Mouse (Mus musculus) adrenal gland, postnatal 4 days (tissue): ENCODE results near the gene Ly6g6e. TPM values are rescaled to one million over a fixed set of nuclear protein-coding genes. Genes with fewer than 3 reads are reported as not detected.
"Not testable (repeated sequence)": the region's sequence is repeated elsewhere in the genome, so short reads cannot be mapped to it uniquely, and the experiment has no call there.

ENCODE experiments used
- DNase-seq, 2 experiments: peaks; one replicate each; pipeline ENCODE4 v3.0.0; 2021 to 2022; ENCODE audit warnings: low spot score in 2 of 2, mixed read lengths in 2 of 2
- total RNA-seq, 2 experiments: library from RNA; stranded (reverse); gene quantifications; 2 replicates each; pipeline ENCODE4 v1.2.3; 2021

The Ly6g6e gene
- total RNA-seq, 2 experiments from 2014 or later: not detected

DNA sequence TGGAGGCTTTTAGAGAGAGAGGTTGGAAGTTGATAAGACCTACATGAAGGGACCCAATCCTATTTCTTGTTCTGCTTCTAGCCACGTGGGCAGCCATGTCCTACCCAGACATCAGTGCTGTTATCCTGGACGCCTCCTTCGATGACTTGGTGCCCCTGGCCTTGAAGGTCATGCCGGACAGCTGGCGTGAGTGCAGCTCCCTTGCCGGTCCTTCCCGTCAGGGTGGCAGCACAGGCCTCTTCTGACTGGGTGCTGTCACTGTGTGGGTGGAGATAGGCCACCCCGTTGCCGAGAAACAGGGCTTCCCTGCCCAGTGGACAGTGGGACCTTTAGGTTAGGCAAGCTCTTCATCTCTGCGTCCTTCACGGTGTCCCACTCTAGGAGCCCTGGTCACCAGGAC is 24.5 kb downstream of the Ly6g6e start:
- no peak for DNase-seq

DNA sequence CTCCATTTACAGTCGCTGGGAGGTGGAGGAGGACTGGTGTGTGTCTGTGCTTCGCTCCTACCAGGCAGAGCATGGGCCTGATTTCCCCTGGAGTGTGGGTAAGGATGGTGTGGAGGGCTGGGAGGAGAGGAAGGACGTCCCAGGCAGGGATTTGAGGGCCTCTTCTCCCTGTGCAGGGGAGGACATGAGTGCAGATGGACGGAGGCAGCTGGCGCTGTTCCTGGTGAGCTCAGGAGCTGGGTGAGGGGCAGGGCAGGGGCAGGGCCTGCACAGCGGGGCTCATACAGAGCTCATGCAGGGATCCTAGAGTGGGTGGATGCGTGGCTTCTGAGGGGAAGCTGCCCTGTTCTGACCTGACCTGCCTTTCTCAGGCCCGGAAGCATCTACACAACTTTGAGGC is 25.6 kb downstream of the Ly6g6e start:
- DNase-seq: no peak

GRCm38 (mm10) chr17:35103221-35103690 is 26.6 kb downstream of the Ly6g6e start:
- no peak for DNase-seq

- no peak for DNase-seq
Observed at GRCm38 (mm10) chr17:35104079-35104478, 27.4 kb downstream of the Ly6g6e start.

DNA sequence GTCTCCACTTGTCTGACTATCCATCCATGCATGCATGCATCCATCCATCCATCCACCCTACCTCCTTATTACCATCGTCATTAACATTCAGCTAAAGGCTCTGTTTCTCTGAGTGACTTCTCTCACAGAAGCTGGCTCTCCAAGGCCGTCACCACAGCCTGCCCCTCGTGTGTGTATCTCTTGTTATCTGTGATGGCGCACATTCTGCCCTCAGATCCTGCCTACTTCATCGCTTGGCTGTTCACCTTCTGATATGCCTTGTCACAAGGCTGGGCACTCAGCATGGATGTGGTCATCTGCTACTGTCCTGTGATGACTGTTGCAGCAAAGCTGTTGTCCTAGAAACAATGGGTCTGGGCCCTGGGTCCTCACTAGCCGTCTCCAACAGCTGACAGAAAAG is 28.1 kb downstream of the Ly6g6e start:
- no peak for DNase-seq

- DNase-seq: no peak
Observed at GRCm38 (mm10) chr17:35105740-35106389, 29.2 kb downstream of the Ly6g6e start.

DNA sequence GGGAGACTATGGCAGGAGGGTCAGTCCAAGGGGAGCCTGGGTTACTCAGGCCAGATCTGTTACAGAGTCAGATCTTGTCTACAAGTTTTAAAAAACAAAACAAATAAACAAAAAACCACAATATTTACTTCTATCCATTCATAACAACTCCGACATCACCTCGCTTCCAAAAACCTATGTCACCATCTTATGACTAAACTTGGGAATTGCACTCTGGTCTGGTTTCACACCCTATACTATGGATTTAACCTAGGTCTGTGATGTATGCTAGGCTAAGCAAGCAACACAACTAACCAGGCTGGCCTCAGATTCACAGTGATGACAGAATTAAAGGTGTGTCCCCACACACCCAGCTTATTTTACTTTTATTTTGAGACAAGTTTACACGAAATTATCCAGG is 29.8 kb downstream of the Ly6g6e start:
- DNase-seq: no peak

DNA sequence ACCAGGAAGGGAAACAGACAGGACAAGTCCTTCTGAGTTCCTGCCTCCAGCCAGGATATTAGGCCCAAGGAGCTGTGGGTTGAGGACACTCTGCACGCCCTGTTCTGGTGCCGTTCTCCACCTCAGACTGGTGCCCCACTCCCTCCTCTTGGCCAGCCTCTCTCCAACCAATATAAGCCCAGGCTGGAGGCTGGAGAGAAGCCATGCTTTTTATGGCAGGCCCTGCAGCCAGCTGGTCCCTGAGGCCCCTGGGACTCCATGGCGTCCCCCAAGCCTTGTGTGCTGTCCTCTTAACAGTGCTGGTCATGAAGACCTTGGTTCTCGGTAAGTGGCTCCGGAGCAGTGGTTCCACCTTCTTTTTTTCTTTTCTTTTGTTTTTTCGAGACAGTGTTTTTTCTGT is 31.4 kb downstream of the Ly6g6e start, which contains the start of gene Ly6g5c:
Ly6g5c (plus strand) TSS at position 183 of the 400 bp plus-strand sequence.
- no peak for DNase-seq

DNA sequence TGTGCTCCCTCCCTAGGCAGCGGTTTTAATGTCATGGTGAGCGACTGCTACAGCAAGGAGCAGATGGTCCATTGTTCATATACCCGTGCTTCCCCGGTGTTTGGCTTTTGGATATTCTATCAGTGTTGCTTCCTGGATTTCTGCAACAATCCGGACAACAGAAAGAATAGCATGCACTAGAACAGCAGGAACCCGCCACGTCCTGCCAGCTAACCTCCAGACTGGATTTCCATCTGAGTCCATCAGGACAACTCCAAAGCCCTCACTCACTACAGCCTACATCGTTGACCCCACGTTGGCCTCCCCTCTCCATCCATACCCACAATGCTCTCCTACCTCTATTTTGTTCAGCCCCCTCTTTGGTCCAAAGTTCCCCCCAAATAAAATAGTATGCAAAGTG is 35.1 kb downstream of the Ly6g6e start:
- DNase-seq: no peak

DNA sequence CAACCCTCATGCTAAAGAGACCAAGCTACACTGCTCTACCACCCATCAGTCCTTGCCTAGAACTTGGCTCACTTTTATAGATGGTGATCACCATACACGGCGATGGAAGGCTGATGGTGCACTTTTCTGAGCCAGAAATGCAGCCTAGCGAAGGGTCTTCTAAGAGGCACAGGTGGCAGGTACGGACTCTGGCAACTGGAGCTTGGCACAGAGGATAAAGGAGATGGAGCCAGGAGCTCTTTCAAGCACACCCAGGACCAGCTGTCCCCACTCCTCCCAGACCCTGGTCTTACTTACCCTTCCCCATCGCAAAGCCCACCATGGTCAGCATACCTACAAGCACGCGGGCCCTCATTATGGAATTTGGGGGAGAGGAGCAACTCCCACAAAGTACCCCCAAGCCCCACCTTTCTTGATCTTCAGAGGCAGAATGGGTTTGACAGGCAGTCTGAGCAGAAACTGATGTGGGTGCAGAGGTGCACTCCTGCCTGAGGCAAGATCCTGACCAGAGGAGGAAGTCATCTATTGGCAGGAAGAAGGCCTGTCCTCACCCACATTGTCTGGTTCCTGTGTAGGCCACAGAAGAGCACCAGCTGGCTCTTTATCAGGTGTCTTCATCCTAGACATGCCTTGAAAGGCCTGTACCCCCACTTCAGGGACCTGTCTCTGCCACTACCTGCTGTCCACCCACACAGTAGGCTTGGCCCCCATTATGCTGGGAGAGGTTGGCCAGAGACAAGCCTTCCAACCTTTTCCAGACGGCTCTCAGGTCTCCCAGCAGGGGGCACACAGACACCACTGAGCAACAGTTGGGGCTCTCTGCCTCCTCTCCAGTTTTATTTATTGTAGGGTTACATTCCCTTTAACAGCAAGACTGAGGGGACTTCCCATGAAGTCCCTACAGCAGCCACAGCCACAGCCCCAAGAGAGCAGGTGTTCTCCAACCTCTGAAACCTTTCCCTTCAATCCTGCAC is 38.6 kb downstream of the Ly6g6e start, which contains the start of gene Ly6g5b:
Ly6g5b (minus strand) TSS at position 383 of the 974 bp plus-strand sequence.
- DNase-seq: no peak

- DNase-seq: no peak
Observed at GRCm38 (mm10) chr17:35120745-35121142, 44.0 kb downstream of the Ly6g6e start.

GRCm38 (mm10) chr17:35121143-35121799 is 44.6 kb downstream of the Ly6g6e start, which contains the start of gene Gpank1:
Gene Gpank1 (plus strand): TSS chr17:35121455.
- DNase-seq: peak; percentile 83 to 94

GRCm38 (mm10) chr17:35121871-35122303 is 45.2 kb downstream of the Ly6g6e start, which contains the start of gene Csnk2b:
Gene Csnk2b (minus strand): TSS chr17:35122053.
- DNase-seq: no peak

DNA sequence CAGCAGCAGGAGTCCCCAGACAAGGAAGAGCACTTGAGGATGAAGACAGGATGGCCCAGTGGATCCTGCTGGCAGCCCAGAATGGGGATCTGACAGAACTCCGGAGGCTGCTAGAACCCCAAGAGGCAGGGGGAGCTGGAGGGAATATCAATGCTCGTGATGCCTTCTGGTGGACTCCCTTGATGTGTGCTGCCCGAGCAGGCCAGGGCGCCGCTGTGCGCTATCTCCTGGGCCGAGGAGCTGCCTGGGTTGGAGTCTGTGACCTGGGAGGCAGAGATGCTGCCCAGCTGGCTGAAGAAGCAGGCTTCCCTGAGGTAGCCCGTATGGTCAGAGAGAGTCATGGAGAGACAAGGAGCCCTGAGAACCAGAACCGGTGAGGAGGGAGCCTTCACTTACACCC is 46.6 kb downstream of the Ly6g6e start:
- DNase-seq: not testable (repeated sequence)

GRCm38 (mm10) chr17:35124261-35124896 is 47.7 kb downstream of the Ly6g6e start:
- DNase-seq: not testable (repeated sequence)

- DNase-seq: no peak
Observed at GRCm38 (mm10) chr17:35125081-35125480, 48.4 kb downstream of the Ly6g6e start.

DNA sequence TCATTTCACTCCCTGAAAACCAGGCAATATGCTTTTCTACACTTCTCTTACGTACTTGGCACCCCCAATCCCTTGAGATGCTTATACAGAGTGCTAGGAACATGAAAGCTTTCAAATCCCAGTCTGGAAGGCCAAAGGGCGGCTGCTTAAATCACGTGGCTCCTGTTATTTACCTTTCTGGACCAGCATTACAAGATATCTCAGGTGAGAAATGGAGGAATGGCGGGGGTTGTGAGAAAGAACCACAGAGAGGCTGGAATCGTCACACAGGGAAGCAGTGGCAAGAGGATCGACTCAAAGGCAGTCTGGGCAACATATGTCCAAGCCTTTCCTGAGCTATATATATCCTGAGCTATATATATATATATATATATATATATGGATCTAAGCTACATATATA is 48.9 kb downstream of the Ly6g6e start:
- no peak for DNase-seq

DNA sequence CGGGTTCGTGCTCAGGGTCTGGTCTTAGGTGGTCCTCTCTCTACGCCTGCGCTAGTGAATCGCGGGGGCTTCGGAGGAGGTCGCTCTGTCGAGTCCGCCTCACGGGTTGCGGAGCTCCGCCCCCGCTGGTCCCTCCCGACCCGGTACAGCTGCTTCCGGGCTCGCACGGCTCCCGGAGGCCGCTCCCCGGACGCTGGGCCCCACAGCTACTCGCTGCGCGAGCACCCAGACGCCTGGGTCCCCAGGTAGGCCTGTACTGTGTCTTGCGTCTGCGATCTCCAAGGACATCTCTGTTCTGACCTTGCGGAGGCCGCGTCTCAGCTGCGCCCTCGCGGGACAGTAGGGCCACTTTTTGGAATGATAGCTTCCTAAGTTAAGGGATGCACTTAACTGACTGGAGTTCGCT is 49.5 kb downstream of the Ly6g6e start, which contains the start of gene D17H6S53E:
D17H6S53E (plus strand) TSS at position 168 of the 406 bp plus-strand sequence.
- peak in 1 of 2 experiments; percentile 51 for DNase-seq

- no peak for DNase-seq
Observed at GRCm38 (mm10) chr17:35127017-35127416, 50.3 kb downstream of the Ly6g6e start.
